Mouse (Mus musculus) liver, postnatal 0 days (tissue): ENCODE results near the gene Specc1.

Experiments used
- CTCF ChIP-seq: sonication (generic); IDR thresholded peaks from 2 replicates; pipeline ENCODE4 v1.5.1; 2016; ENCODE audit warnings: antibody characterized with exemption, low read depth
- EP300 ChIP-seq: IDR thresholded peaks from 2 replicates; pipeline ENCODE4 v1.6.1; 2016; ENCODE audit warnings: antibody characterized with exemption, low read depth, mild to moderate bottlenecking

- TF ChIP-seq EP300 (no peak), CTCF (no peak)
Observed at GRCm38 (mm10) chr11:62220756-62221510, 264.4 kb downstream of the Specc1 start.
